Mouse (Mus musculus) midbrain, embryonic 16.5 days (tissue): ENCODE data around the gene Cfap45. TPM values are rescaled to one million over a fixed set of nuclear protein-coding genes. Genes with fewer than 3 reads are reported as not detected.

Experiments used
- ATAC-seq: fragments of 200-750 bp; cut with Nextera tagmentation; 2 replicates; pipeline ENCODE4 v1.8.0; 2017; ENCODE audit warnings: moderate TSS enrichment
- H3K27ac ChIP-seq: fragments of 300-500 bp; sonication (generic); 2 replicates; pipeline ENCODE4 v1.5.1; 2014; ENCODE audit warnings: mild to moderate bottlenecking, low read length, mixed read lengths
- H3K27me3 ChIP-seq: fragments of 300-500 bp; sonication (generic); 2 replicates; pipeline ENCODE4 v1.6.1; 2014; ENCODE audit warnings: low read depth, low read length, mixed read lengths; ENCODE audit not compliant: control insufficient read depth, insufficient read depth
- H3K36me3 ChIP-seq: fragments of 300-500 bp; sonication (generic); 2 replicates; pipeline ENCODE4 v1.6.1; 2014; ENCODE audit warnings: mild to moderate bottlenecking, low read length, moderate library complexity, mixed read lengths; ENCODE audit not compliant: control insufficient read depth, insufficient read depth
- H3K4me1 ChIP-seq: fragments of 300-500 bp; sonication (generic); 2 replicates; pipeline ENCODE4 v1.6.1; 2014; ENCODE audit warnings: mild to moderate bottlenecking, low read length, mixed read lengths; ENCODE audit not compliant: control insufficient read depth, insufficient read depth
- H3K4me2 ChIP-seq: fragments of 300-500 bp; sonication (generic); 2 replicates; pipeline ENCODE4 v1.6.1; 2014; ENCODE audit warnings: mild to moderate bottlenecking, low read length, mixed read lengths
- H3K4me3 ChIP-seq: fragments of 300-500 bp; sonication (generic); 2 replicates; pipeline ENCODE4 v1.5.1; 2014; ENCODE audit warnings: low read depth, mild to moderate bottlenecking, low read length, moderate library complexity, mixed read lengths
- H3K9ac ChIP-seq: fragments of 300-500 bp; sonication (generic); 2 replicates; pipeline ENCODE4 v1.6.1; 2014; ENCODE audit warnings: low read depth, low read length, mixed read lengths
- H3K9me3 ChIP-seq: fragments of 300-500 bp; sonication (generic); replicated peaks from 2 replicates; pipeline ENCODE4 v1.6.1; 2014; ENCODE audit warnings: mild to moderate bottlenecking, low read length, mixed read lengths; ENCODE audit not compliant: control insufficient read depth, poor library complexity, severe bottlenecking
- WGBS: fragments of 180-500 bp; shearing (Covaris S2); extraction: QIAGEN DNeasy Blood & Tissue Kit; methylation state at CpG from one replicate; pipeline ENCODE4 v1.1.7; 2014; 5-methylcytosine and 5-hydroxymethylcytosine counted together
- polyA plus RNA-seq: library from polyadenylated mRNA; unstranded; fragments of >200 nt; fragmentation: Nextera tagmentation; extraction: Ambion mirVana; gene quantifications from 2 replicates; pipeline ENCODE4 v1.2.1, GENCODE M21; 2015

Gene Cfap45
- polyA plus RNA-seq, 1 experiment from 2014 or later, result 4.7 TPM

GRCm38 (mm10) chr1:172482518-172483360 is 37.9 kb upstream of the Cfap45 start:
- H3K27me3 ChIP-seq, result no peaks in the 10 kb centered on the region
- peak overlapping the region; percentile 71 for H3K9ac ChIP-seq
- ATAC-seq, result peak; percentile 19
- peaks cover 49% of the 10 kb centered on the region for H3K4me1 ChIP-seq
- H3K36me3 ChIP-seq, result no peaks in the 10 kb centered on the region
- H3K4me2 ChIP-seq, result peak overlapping the region; percentile 80
- H3K4me3 ChIP-seq, result peak overlapping the region; percentile 64
- WGBS, result 2% methylated on average over 12 of the region's 12 CpGs
- H3K9me3 ChIP-seq, result no peaks in the 10 kb centered on the region
- H3K27ac ChIP-seq, result peak overlapping the region; percentile 74

GRCm38 (mm10) chr1:172483361-172483660 is 37.3 kb upstream of the Cfap45 start:
- H3K27me3 ChIP-seq, result no peaks in the 10 kb centered on the region
- ATAC-seq, result peak; percentile 10; the same call in 1 of the 2 replicates
- WGBS, result 11% methylated on average over 4 of the region's 4 CpGs
- H3K4me1 ChIP-seq, result peaks cover 49% of the 10 kb centered on the region
- peak overlapping the region; percentile 64 for H3K4me3 ChIP-seq
- peak overlapping the region; percentile 74 for H3K27ac ChIP-seq
- peak overlapping the region; percentile 80 for H3K4me2 ChIP-seq
- H3K36me3 ChIP-seq, result no peaks in the 10 kb centered on the region
- H3K9ac ChIP-seq, result peak overlapping the region; percentile 71
- H3K9me3 ChIP-seq, result no peaks in the 10 kb centered on the region

- H3K27me3 ChIP-seq, result no peaks in the 10 kb centered on the region
- H3K9me3 ChIP-seq, result no peaks in the 10 kb centered on the region
- peak overlapping the region; percentile 64 for H3K4me3 ChIP-seq
- ATAC-seq, result no peak
- peak overlapping the region; percentile 80 for H3K4me2 ChIP-seq
- H3K4me1 ChIP-seq, result peaks cover 53% of the 10 kb centered on the region
- WGBS, result 23% methylated on average over 11 of the region's 11 CpGs
- peak overlapping the region; percentile 71 for H3K9ac ChIP-seq
- no peak overlapping the region for H3K27ac ChIP-seq
- no peaks in the 10 kb centered on the region for H3K36me3 ChIP-seq
These were observed 36.4 kb upstream of the Cfap45 start for GRCm38 (mm10) chr1:172484236-172484635.

GRCm38 (mm10) chr1:172484671-172485070 is 35.9 kb upstream of the Cfap45 start:
- 42% methylated on average over 13 of the region's 13 CpGs for WGBS
- no peaks in the 10 kb centered on the region for H3K36me3 ChIP-seq
- ATAC-seq, result no peak
- H3K4me3 ChIP-seq, result peak overlapping the region; percentile 64
- H3K27me3 ChIP-seq, result no peaks in the 10 kb centered on the region
- peak overlapping the region; percentile 71 for H3K9ac ChIP-seq
- no peak overlapping the region for H3K27ac ChIP-seq
- no peaks in the 10 kb centered on the region for H3K9me3 ChIP-seq
- H3K4me2 ChIP-seq, result peak overlapping the region; percentile 80
- H3K4me1 ChIP-seq, result peaks cover 53% of the 10 kb centered on the region

- Histone ChIP-seq H3K27ac (no peak overlapping the region), H3K36me3 (no peaks in the 10 kb centered on the region), H3K4me1 (peaks cover 55% of the 10 kb centered on the region), H3K4me2 (peak overlapping the region; percentile 80), H3K4me3 (peak overlapping the region; percentile 22), H3K9me3 (no peaks in the 10 kb centered on the region), H3K9ac (peak overlapping the region; percentile 33), H3K27me3 (no peaks in the 10 kb centered on the region)
- ATAC-seq, result no peak
- 6% methylated on average over 6 of the region's 6 CpGs for WGBS
These were observed 34.8 kb upstream of the Cfap45 start for GRCm38 (mm10) chr1:172485821-172486220.

GRCm38 (mm10) chr1:172486236-172486635 is 34.4 kb upstream of the Cfap45 start:
- 5% methylated on average over 4 of the region's 4 CpGs for WGBS
- Histone ChIP-seq H3K4me3 (peak overlapping the region; percentile 22), H3K27me3 (no peaks in the 10 kb centered on the region), H3K27ac (no peak overlapping the region), H3K9ac (peak overlapping the region; percentile 33), H3K4me1 (peaks cover 52% of the 10 kb centered on the region), H3K9me3 (no peaks in the 10 kb centered on the region), H3K36me3 (no peaks in the 10 kb centered on the region), H3K4me2 (peak overlapping the region; percentile 80)
- no peak for ATAC-seq

GRCm38 (mm10) chr1:172486651-172487050 is 34.0 kb upstream of the Cfap45 start:
- Histone ChIP-seq H3K4me3 (peak overlapping the region; percentile 22), H3K4me1 (peaks cover 50% of the 10 kb centered on the region), H3K4me2 (peak overlapping the region; percentile 80), H3K27me3 (no peaks in the 10 kb centered on the region), H3K9me3 (no peaks in the 10 kb centered on the region), H3K36me3 (no peaks in the 10 kb centered on the region), H3K9ac (peak overlapping the region; percentile 33), H3K27ac (no peak overlapping the region)
- 22% methylated on average over 5 of the region's 5 CpGs for WGBS
- ATAC-seq, result no peak

- Histone ChIP-seq H3K4me2 (no peak overlapping the region), H3K4me1 (peaks cover 50% of the 10 kb centered on the region), H3K27me3 (no peaks in the 10 kb centered on the region), H3K27ac (no peak overlapping the region), H3K4me3 (no peak overlapping the region), H3K36me3 (no peaks in the 10 kb centered on the region), H3K9ac (no peak overlapping the region), H3K9me3 (no peaks in the 10 kb centered on the region)
- 73% methylated on average over 4 of the region's 4 CpGs for WGBS
- ATAC-seq, result no peak
These were observed 32.7 kb upstream of the Cfap45 start for GRCm38 (mm10) chr1:172487859-172488258.

GRCm38 (mm10) chr1:172488831-172489230 is 31.8 kb upstream of the Cfap45 start:
- H3K4me2 ChIP-seq, result no peak overlapping the region
- no peaks in the 10 kb centered on the region for H3K36me3 ChIP-seq
- no peak overlapping the region for H3K9ac ChIP-seq
- H3K4me1 ChIP-seq, result peaks cover 43% of the 10 kb centered on the region
- no peak overlapping the region for H3K27ac ChIP-seq
- 78% methylated on average over 7 of the region's 7 CpGs for WGBS
- no peaks in the 10 kb centered on the region for H3K9me3 ChIP-seq
- no peak overlapping the region for H3K4me3 ChIP-seq
- ATAC-seq, result no peak
- H3K27me3 ChIP-seq, result no peaks in the 10 kb centered on the region
